Mouse (Mus musculus): Measurements from ENCODE around the gene Coq9. TPM values are rescaled to one million over a fixed set of nuclear protein-coding genes. Genes with fewer than 3 reads are reported as not detected.

The Coq9 gene
- total and polyA plus RNA-seq, 3 experiments: 38.2 to 109 (median 68.8) TPM

- ATAC-seq (ENCODE audit: extremely low read depth, insufficient number of reproducible peaks, low FRiP score, poor library complexity, severe bottlenecking): no peak
- H3K27me3 ChIP-seq (ENCODE audit: insufficient read depth, low read length): peaks cover 9% of the 10 kb centered on the region
Observed at GRCm38 (mm10) chr8:94900617-94901016, 62.5 kb downstream of the Coq9 start.

GRCm38 (mm10) chr8:94901031-94901430 is 62.9 kb downstream of the Coq9 start:
- peak overlapping the region; percentile 44; the same call in 1 of the 2 replicates for H3K4me3 ChIP-seq (ENCODE audit: low read depth, low read length)
- peaks cover 6% of the 10 kb centered on the region for H3K27me3 ChIP-seq (ENCODE audit: insufficient read depth, low read length)
- no peaks in the 10 kb centered on the region for H3K9me3 ChIP-seq (replicated peaks)
- DNase-seq (ENCODE audit: low spot score): no peak
- H3K4me1 ChIP-seq (ENCODE audit: insufficient read depth, low read depth, low read length): peaks cover 60% of the 10 kb centered on the region
- peaks cover 41% of the 10 kb centered on the region for H3K36me3 ChIP-seq (replicated peaks)
- no peak for ATAC-seq (ENCODE audit: extremely low read depth, insufficient number of reproducible peaks, low FRiP score, poor library complexity, severe bottlenecking)
- no peak for TF ChIP-seq POLR2AphosphoS5 (IDR thresholded peaks at IDR 0.05; ENCODE audit: insufficient replicate concordance, low read depth, low read length)
- TF ChIP-seq TAL1 (conservative IDR thresholded peaks at IDR 0.05; ENCODE audit: low read depth, low read length): no peak
- no peak for TF ChIP-seq CTCF (IDR thresholded peaks at IDR 0.05; ENCODE audit: low read depth, low read length)
- no peak for TF ChIP-seq GATA1 (IDR thresholded peaks at IDR 0.05; ENCODE audit: borderline replicate concordance, low read length)
- no peak for TF ChIP-seq GATA2 (IDR thresholded peaks at IDR 0.05; ENCODE audit: borderline replicate concordance, low read depth, low read length)

More at GRCm38 (mm10) chr8:94900617-94901016, 62.5 kb downstream of the Coq9 start:
- Histone ChIP-seq H3K4me1 (ENCODE audit: insufficient read depth, low read depth, low read length) (peaks cover 63% of the 10 kb centered on the region), H3K4me3 (ENCODE audit: low read depth, low read length) (peak overlapping the region; percentile 44; the same call in 1 of the 2 replicates), H3K9me3 (replicated peaks) (no peaks in the 10 kb centered on the region), H3K36me3 (replicated peaks) (peaks cover 37% of the 10 kb centered on the region)
- DNase-seq (ENCODE audit: low spot score): no peak
- no peak for TF ChIP-seq GATA1 (IDR thresholded peaks at IDR 0.05; ENCODE audit: borderline replicate concordance, low read length)
- TF ChIP-seq CTCF (IDR thresholded peaks at IDR 0.05; ENCODE audit: low read depth, low read length): no peak
- no peak for TF ChIP-seq POLR2AphosphoS5 (IDR thresholded peaks at IDR 0.05; ENCODE audit: insufficient replicate concordance, low read depth, low read length)
- TF ChIP-seq GATA2 (IDR thresholded peaks at IDR 0.05; ENCODE audit: borderline replicate concordance, low read depth, low read length): no peak
- no peak for TF ChIP-seq TAL1 (conservative IDR thresholded peaks at IDR 0.05; ENCODE audit: low read depth, low read length)

DNA sequence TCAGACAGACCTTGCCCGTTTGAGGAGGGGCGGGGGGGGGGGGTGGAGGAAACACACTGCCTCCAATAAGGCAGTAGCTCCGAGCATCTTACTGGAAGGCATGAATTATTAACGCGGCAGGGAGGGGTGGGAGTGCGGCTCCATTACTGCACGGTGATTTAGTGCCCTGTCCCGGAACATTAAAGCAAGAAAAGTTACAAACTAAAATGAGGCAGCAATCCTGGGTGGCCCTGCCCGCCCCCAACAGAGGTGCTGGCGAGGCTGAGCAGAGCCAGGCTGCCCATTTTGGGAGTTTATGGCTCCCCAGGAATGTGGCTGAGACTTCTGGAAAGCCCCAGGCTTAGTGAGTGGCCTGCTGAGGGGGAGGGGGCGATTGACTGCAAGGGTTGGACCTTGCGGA is 65.6 kb downstream of the Coq9 start:
- Histone ChIP-seq H3K27me3 (ENCODE audit: insufficient read depth, low read length) (no peaks in the 10 kb centered on the region), H3K36me3 (replicated peaks) (peaks cover 66% of the 10 kb centered on the region), H3K4me1 (ENCODE audit: insufficient read depth, low read depth, low read length) (peaks cover 50% of the 10 kb centered on the region), H3K9me3 (replicated peaks) (no peaks in the 10 kb centered on the region), H3K4me3 (ENCODE audit: low read depth, low read length) (no peak overlapping the region)
- ATAC-seq (ENCODE audit: extremely low read depth, insufficient number of reproducible peaks, low FRiP score, poor library complexity, severe bottlenecking) (no peak), DNase-seq (ENCODE audit: low spot score) (no peak)
- TF ChIP-seq CTCF (IDR thresholded peaks at IDR 0.05; ENCODE audit: low read depth, low read length) (no peak), POLR2AphosphoS5 (IDR thresholded peaks at IDR 0.05; ENCODE audit: insufficient replicate concordance, low read depth, low read length) (no peak), TAL1 (conservative IDR thresholded peaks at IDR 0.05; ENCODE audit: low read depth, low read length) (no peak), GATA1 (IDR thresholded peaks at IDR 0.05; ENCODE audit: borderline replicate concordance, low read length) (no peak), GATA2 (IDR thresholded peaks at IDR 0.05; ENCODE audit: borderline replicate concordance, low read depth, low read length) (no peak)

Other genes with a start within 250 kb of the Coq9 start
- gene Rspry1, start 236.4 kb upstream of the Coq9 start, total RNA-seq (2014; fragmentation: Nextera tagmentation): 136 and 144 TPM in 2 replicates
- gene Rspry1, start 236.4 kb upstream of the Coq9 start, total RNA-seq (2017): 114 and 123 TPM in 2 replicates
- gene Rspry1, start 236.4 kb upstream of the Coq9 start, polyA plus RNA-seq (2012): 12.0 and 14.9 TPM in 2 replicates
- gene Fam192a, start 236.3 kb upstream of the Coq9 start, total RNA-seq (2014; fragmentation: Nextera tagmentation): 53.3 and 65.7 TPM in 2 replicates
- gene Fam192a, start 236.3 kb upstream of the Coq9 start, total RNA-seq (2017): 81.1 and 103 TPM in 2 replicates
- 103 and 122 TPM in 2 replicates for gene Fam192a, start 236.3 kb upstream of the Coq9 start, polyA plus RNA-seq (2012)
- gene Arl2bp, start 171.7 kb upstream of the Coq9 start, total RNA-seq (2014; fragmentation: Nextera tagmentation): 93.0 and 123 TPM in 2 replicates
- gene Arl2bp, start 171.7 kb upstream of the Coq9 start, total RNA-seq (2017): 156 and 180 TPM in 2 replicates
- 71.6 and 104 TPM in 2 replicates for gene Arl2bp, start 171.7 kb upstream of the Coq9 start, polyA plus RNA-seq (2012)
- gene Pllp, start 142.0 kb upstream of the Coq9 start, total RNA-seq (2014; fragmentation: Nextera tagmentation): not detected in 2 replicates
- 0.12 and 0.22 TPM in 2 replicates for gene Pllp, start 142.0 kb upstream of the Coq9 start, total RNA-seq (2017)
- not detected in 2 replicates for gene Pllp, start 142.0 kb upstream of the Coq9 start, polyA plus RNA-seq (2012)
- not detected in 2 replicates for gene Ccl22, start 92.7 kb upstream of the Coq9 start, total RNA-seq (2014; fragmentation: Nextera tagmentation)
- 0.22 TPM in 1 of 2 replicates, not detected in the other for gene Ccl22, start 92.7 kb upstream of the Coq9 start, total RNA-seq (2017)
- gene Ccl22, start 92.7 kb upstream of the Coq9 start, polyA plus RNA-seq (2012): 0.02 TPM in 1 of 2 replicates, not detected in the other
- gene Cx3cl1, start 66.3 kb upstream of the Coq9 start, total RNA-seq (2014; fragmentation: Nextera tagmentation): not detected in 2 replicates
- gene Cx3cl1, start 66.3 kb upstream of the Coq9 start, total RNA-seq (2017): 0.06 and 0.38 TPM in 2 replicates
- not detected in 2 replicates for gene Cx3cl1, start 66.3 kb upstream of the Coq9 start, polyA plus RNA-seq (2012)
- gene Ccl17, start 27.9 kb upstream of the Coq9 start, total RNA-seq (2014; fragmentation: Nextera tagmentation): not detected in 2 replicates
- not detected in 2 replicates for gene Ccl17, start 27.9 kb upstream of the Coq9 start, total RNA-seq (2017)
- not detected in 2 replicates for gene Ccl17, start 27.9 kb upstream of the Coq9 start, polyA plus RNA-seq (2012)
- gene Ciapin1, start within 50 bp of the Coq9 start, total RNA-seq (2014; fragmentation: Nextera tagmentation): 56.3 and 75.9 TPM in 2 replicates
- gene Ciapin1, start within 50 bp of the Coq9 start, total RNA-seq (2017): 54.0 and 61.0 TPM in 2 replicates
- gene Ciapin1, start within 50 bp of the Coq9 start, polyA plus RNA-seq (2012): 450 and 629 TPM in 2 replicates
- 92.6 and 95.8 TPM in 2 replicates for gene Polr2c, start 19.1 kb downstream of the Coq9 start, total RNA-seq (2014; fragmentation: Nextera tagmentation)
- 65.5 and 66.1 TPM in 2 replicates for gene Polr2c, start 19.1 kb downstream of the Coq9 start, total RNA-seq (2017)
- gene Polr2c, start 19.1 kb downstream of the Coq9 start, polyA plus RNA-seq (2012): 18.5 and 33.8 TPM in 2 replicates
- 0.53 and 3.7 TPM in 2 replicates for gene Dok4, start 38.0 kb downstream of the Coq9 start, total RNA-seq (2014; fragmentation: Nextera tagmentation)
- gene Dok4, start 38.0 kb downstream of the Coq9 start, total RNA-seq (2017): 0.93 and 1.2 TPM in 2 replicates
- gene Dok4, start 38.0 kb downstream of the Coq9 start, polyA plus RNA-seq (2012): 0.51 and 0.72 TPM in 2 replicates
- gene Ccdc102a, start 79.8 kb downstream of the Coq9 start, total RNA-seq (2014; fragmentation: Nextera tagmentation): 5.5 and 7.7 TPM in 2 replicates
- 3.3 and 4.5 TPM in 2 replicates for gene Ccdc102a, start 79.8 kb downstream of the Coq9 start, total RNA-seq (2017)
- 20.5 and 26.3 TPM in 2 replicates for gene Ccdc102a, start 79.8 kb downstream of the Coq9 start, polyA plus RNA-seq (2012)
- 3.2 and 6.4 TPM in 2 replicates for gene Adgrg5, start 85.4 kb downstream of the Coq9 start, total RNA-seq (2014; fragmentation: Nextera tagmentation)
- 0.76 and 0.87 TPM in 2 replicates for gene Adgrg5, start 85.4 kb downstream of the Coq9 start, total RNA-seq (2017)
- 1.9 and 2.9 TPM in 2 replicates for gene Adgrg5, start 85.4 kb downstream of the Coq9 start, polyA plus RNA-seq (2012)
- 339 and 345 TPM in 2 replicates for gene Adgrg1, start 136.4 kb downstream of the Coq9 start, total RNA-seq (2014; fragmentation: Nextera tagmentation)
- gene Adgrg1, start 136.4 kb downstream of the Coq9 start, total RNA-seq (2017): 54.0 and 57.7 TPM in 2 replicates
- 211 and 229 TPM in 2 replicates for gene Adgrg1, start 136.4 kb downstream of the Coq9 start, polyA plus RNA-seq (2012)
- gene Adgrg3, start 179.4 kb downstream of the Coq9 start, total RNA-seq (2014; fragmentation: Nextera tagmentation): not detected in 2 replicates
- gene Adgrg3, start 179.4 kb downstream of the Coq9 start, total RNA-seq (2017): 0.17 and 0.49 TPM in 2 replicates
- gene Adgrg3, start 179.4 kb downstream of the Coq9 start, polyA plus RNA-seq (2012): 0.10 and 0.12 TPM in 2 replicates
- gene Drc7, start 216.8 kb downstream of the Coq9 start, total RNA-seq (2014; fragmentation: Nextera tagmentation): not detected in 2 replicates
- gene Drc7, start 216.8 kb downstream of the Coq9 start, total RNA-seq (2017): 0.05 TPM in 1 of 2 replicates, not detected in the other
- gene Drc7, start 216.8 kb downstream of the Coq9 start, polyA plus RNA-seq (2012): 0.02 TPM in 1 of 2 replicates, not detected in the other
- gene Katnb1, start 242.9 kb downstream of the Coq9 start, total RNA-seq (2014; fragmentation: Nextera tagmentation): 3.7 and 4.3 TPM in 2 replicates
- 14.3 and 18.1 TPM in 2 replicates for gene Katnb1, start 242.9 kb downstream of the Coq9 start, total RNA-seq (2017)
- gene Katnb1, start 242.9 kb downstream of the Coq9 start, polyA plus RNA-seq (2012): 31.7 and 40.0 TPM in 2 replicates

All from G1E (cell line).